Mouse (Mus musculus): ENCODE results near the gene Scgb2a2. TPM values are rescaled to one million over a fixed set of nuclear protein-coding genes. Genes with fewer than 3 reads are reported as not detected.
"Not testable (repeated sequence)": the region's sequence is repeated elsewhere in the genome, so short reads cannot be mapped to it uniquely, and the experiment has no call there.

Gene Scgb2a2
- polyA plus RNA-seq, 1 experiment from 2014 or later: not detected

DNA sequence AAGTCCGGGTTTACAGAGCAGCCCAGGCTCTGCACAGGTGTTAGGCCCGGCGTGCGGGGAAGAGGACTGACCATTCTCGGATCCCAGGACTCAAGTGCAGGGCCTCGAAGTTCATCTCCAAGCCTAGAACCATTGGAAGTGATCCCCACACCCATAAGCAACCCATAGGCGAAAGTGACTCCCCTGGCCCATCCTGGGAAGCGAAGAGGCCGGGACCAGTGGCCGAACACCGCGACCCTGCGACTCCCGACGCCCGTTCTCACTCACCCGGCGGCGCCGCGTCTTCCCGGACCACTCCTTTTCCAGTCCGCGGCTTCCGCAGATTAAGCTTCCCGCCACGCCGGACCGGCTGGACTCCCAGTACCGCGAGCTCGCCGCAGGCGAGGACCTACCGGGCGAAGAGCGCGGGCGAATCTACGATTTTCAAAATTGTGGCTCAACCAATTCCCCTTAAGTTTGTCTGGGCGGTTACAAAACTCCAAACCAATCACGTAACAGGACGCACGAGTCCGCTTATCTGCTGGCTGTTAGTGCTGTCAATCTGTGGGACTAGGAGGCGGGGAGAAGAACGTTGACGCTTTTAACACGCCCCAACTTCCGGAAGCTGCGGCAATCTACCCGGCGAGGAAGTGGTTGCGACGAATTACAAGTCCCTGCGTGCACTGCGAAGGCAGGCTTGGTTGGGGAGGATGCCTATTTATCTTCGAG is 51.9 kb downstream of the Scgb2a2 start, which contains the start of gene Incenp:
Gene Incenp (minus strand): TSS at position 480 of the 708 bp plus-strand sequence.
- WGBS: under 1% methylated on average over 58 of the region's 58 CpGs

DNA sequence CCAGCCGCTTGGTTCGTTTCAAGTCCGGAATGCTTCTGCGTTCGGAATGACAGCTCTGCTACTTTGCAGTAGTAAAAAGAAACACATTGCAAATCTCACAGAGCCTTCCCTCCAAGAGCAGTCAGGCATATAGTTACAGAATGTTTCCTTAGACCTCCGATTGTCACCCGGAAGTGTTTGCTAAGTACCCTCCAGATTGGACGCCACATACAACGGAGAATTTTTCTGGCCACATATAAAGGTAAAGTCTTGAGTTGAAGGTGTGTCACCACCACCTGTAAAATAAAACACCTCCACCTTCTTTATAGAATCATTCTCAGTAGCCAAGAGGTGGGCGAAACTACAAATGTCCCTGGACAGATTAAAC is 52.4 kb downstream of the Scgb2a2 start:
- Histone ChIP-seq H3K27me3 (ENCODE audit: insufficient read depth, poor library complexity, severe bottlenecking) (no peaks in the 10 kb centered on the region), H3K27ac (peak overlapping the region; percentile 96), H3K4me1 (replicated peaks) (peaks cover 33% of the 10 kb centered on the region), H3K4me3 (peak overlapping the region; percentile 95), H3K36me3 (peaks cover 25% of the 10 kb centered on the region), H3K9me3 (0 out of 2 replicates have a peak, but pooled peaks cover 4% of the 10 kb centered on the region)
- DNase-seq (ENCODE audit: low spot score): no peak
- 8% methylated on average over 10 of the region's 10 CpGs for WGBS

More for the DNA sequence above, 51.9 kb downstream of the Scgb2a2 start, which contains the start of gene Incenp:
- peaks cover 33% of the 10 kb centered on the region for H3K4me1 ChIP-seq (replicated peaks)
- H3K9me3 ChIP-seq: 0 out of 2 replicates have a peak, but pooled peaks cover 4% of the 10 kb centered on the region
- peak within 1 kb of the TSS; percentile 96 for H3K27ac ChIP-seq
- no peaks in the 10 kb centered on the region for H3K27me3 ChIP-seq (ENCODE audit: insufficient read depth, poor library complexity, severe bottlenecking)
- peak; percentile 96 for DNase-seq (ENCODE audit: low spot score)
- H3K36me3 ChIP-seq: peaks cover 31% of the 10 kb centered on the region
- H3K4me3 ChIP-seq: peak within 1 kb of the TSS; percentile 95

DNA sequence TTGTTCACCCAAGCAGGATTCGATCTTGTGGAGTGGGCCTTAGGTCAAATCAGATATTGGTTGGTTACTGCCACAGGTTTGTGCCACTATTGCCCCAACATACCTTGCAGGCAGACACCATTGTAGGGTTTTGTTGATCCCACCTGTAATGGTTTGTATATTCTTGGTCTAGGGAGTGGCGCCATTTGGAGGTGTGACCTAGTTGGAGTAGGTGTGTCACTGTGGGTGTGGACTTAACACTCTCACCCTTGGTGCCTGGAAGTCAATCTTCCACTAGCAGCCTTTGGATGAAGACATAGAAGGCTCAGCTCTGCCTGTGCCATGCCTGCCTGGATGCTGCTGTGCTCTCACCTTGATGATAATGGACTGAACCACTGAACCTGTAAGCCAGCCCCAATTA is 53.3 kb downstream of the Scgb2a2 start:
- WGBS: 97% methylated on average over 2 of the region's 2 CpGs
- not testable (repeated sequence) for H3K9me3 ChIP-seq; H3K27ac ChIP-seq; H3K27me3 ChIP-seq (ENCODE audit: insufficient read depth, poor library complexity, severe bottlenecking); DNase-seq (ENCODE audit: low spot score)
- Histone ChIP-seq H3K4me1 (replicated peaks) (peaks cover 33% of the 10 kb centered on the region), H3K36me3 (peaks cover 16% of the 10 kb centered on the region), H3K4me3 (0 out of 2 replicates have a peak overlapping the region, but pooled peaks have one; percentile 95)

Other genes with a start within 250 kb of the Scgb2a2 start
- 124 and 150 TPM in 2 replicates for gene Incenp, start 52.0 kb downstream of the Scgb2a2 start, polyA plus RNA-seq (2016; fragmentation: Nextera tagmentation; extraction: Ambion mirVana)
- gene Fth1, start 133.0 kb downstream of the Scgb2a2 start, polyA plus RNA-seq (2016; fragmentation: Nextera tagmentation; extraction: Ambion mirVana): 1,451 and 1,593 TPM in 2 replicates
- 1.8 TPM in 2 replicates for gene Best1, start 154.1 kb downstream of the Scgb2a2 start, polyA plus RNA-seq (2016; fragmentation: Nextera tagmentation; extraction: Ambion mirVana)
- gene Rab3il1, start 154.1 kb downstream of the Scgb2a2 start, polyA plus RNA-seq (2016; fragmentation: Nextera tagmentation; extraction: Ambion mirVana): 39.7 and 39.8 TPM in 2 replicates
- gene Fads3, start 194.0 kb downstream of the Scgb2a2 start, polyA plus RNA-seq (2016; fragmentation: Nextera tagmentation; extraction: Ambion mirVana): 6.7 and 8.1 TPM in 2 replicates